Mouse (Mus musculus) T-helper 1 cell (primary cell): ENCODE data around the gene I830077J02Rik.

Experiments
- in situ Hi-C: fragments of 300-600 bp; cut with MboI, MseI; formaldehyde crosslinking; loops from one replicate; pipeline ENCODE4 v1.15.1; 2025; ENCODE audit warnings: high pct_unique_total_duplicates

Gene I830077J02Rik

GRCm38 (mm10) chr3:105894601-105895592 lies 37.6 kb downstream of the I830077J02Rik start:
- in situ Hi-C loops: loop anchor here (5.0 to 25.0 kb wide), 4 partner anchors 90 to 758 kb away; partner anchors contain the start of gene Rap1a

- in situ Hi-C loops: loop anchor here (10.0 to 25.0 kb wide), 2 partner anchors 89 to 757 kb away; partner anchors contain the start of gene Rap1a
Observed at GRCm38 (mm10) chr3:105893941-105894391, 38.5 kb downstream of the I830077J02Rik start.

- in situ Hi-C loops: loop anchor here (10.0 to 25.0 kb wide), 2 partner anchors 88 to 756 kb away; partner anchors contain the start of gene Rap1a
Observed at GRCm38 (mm10) chr3:105892572-105893495, 39.6 kb downstream of the I830077J02Rik start.

- in situ Hi-C loops: loop anchor here (10.0 to 25.0 kb wide), 2 partner anchors 87 to 755 kb away; partner anchors contain the start of gene Rap1a
Observed at GRCm38 (mm10) chr3:105891760-105892571, 40.5 kb downstream of the I830077J02Rik start.

GRCm38 (mm10) chr3:105891141-105891540 lies 41.3 kb downstream of the I830077J02Rik start:
- in situ Hi-C loops: loop anchor here (10.0 to 25.0 kb wide), 2 partner anchors 86 to 754 kb away; partner anchors contain the start of gene Rap1a

- in situ Hi-C loops: loop anchor here (10.0 to 25.0 kb wide), 2 partner anchors 85 to 753 kb away; partner anchors contain the start of gene Rap1a
Observed at GRCm38 (mm10) chr3:105890220-105890619, 42.2 kb downstream of the I830077J02Rik start.

GRCm38 (mm10) chr3:105888961-105889360 lies 43.5 kb downstream of the I830077J02Rik start:
- in situ Hi-C loops: loop anchor here (25.0 kb wide), 1 partner anchor 752 kb away; no protein-coding TSS in a partner anchor

GRCm38 (mm10) chr3:105883111-105883510 lies 49.4 kb downstream of the I830077J02Rik start:
- in situ Hi-C loops: loop anchor here (25.0 kb wide), 1 partner anchor 746 kb away; no protein-coding TSS in a partner anchor

- in situ Hi-C loops: loop anchor here (25.0 kb wide), 1 partner anchor 745 kb away; no protein-coding TSS in a partner anchor
Observed at GRCm38 (mm10) chr3:105882105-105882504, 50.4 kb downstream of the I830077J02Rik start.

- in situ Hi-C loops: loop anchor here (25.0 kb wide), 1 partner anchor 743 kb away; no protein-coding TSS in a partner anchor
Observed at GRCm38 (mm10) chr3:105880419-105880818, 52.0 kb downstream of the I830077J02Rik start.

GRCm38 (mm10) chr3:105878751-105879150 lies 53.7 kb downstream of the I830077J02Rik start:
- in situ Hi-C loops: loop anchor here (5.0 to 25.0 kb wide), 2 partner anchors 56 to 741 kb away; no protein-coding TSS in a partner anchor

GRCm38 (mm10) chr3:105877919-105878318 lies 54.5 kb downstream of the I830077J02Rik start:
- in situ Hi-C loops: loop anchor here (5.0 to 25.0 kb wide), 2 partner anchors 56 to 741 kb away; no protein-coding TSS in a partner anchor

- in situ Hi-C loops: loop anchor here (5.0 to 25.0 kb wide), 2 partner anchors 55 to 740 kb away; no protein-coding TSS in a partner anchor
Observed at GRCm38 (mm10) chr3:105877252-105877803, 55.1 kb downstream of the I830077J02Rik start.

GRCm38 (mm10) chr3:105876022-105876421 lies 56.4 kb downstream of the I830077J02Rik start:
- in situ Hi-C loops: loop anchor here (5.0 to 25.0 kb wide), 2 partner anchors 54 to 739 kb away; no protein-coding TSS in a partner anchor
